Mouse (Mus musculus) frontal cortex, postnatal 10 days (tissue): ENCODE data around the gene Ypel5.

ENCODE experiments used
- DNase-seq, 2 experiments: peaks; one replicate each; pipeline ENCODE4 v3.0.0; 2022; ENCODE audit warnings: low spot score in 2 of 2, mixed read lengths in 1 of 2

Ypel5 gene

DNA sequence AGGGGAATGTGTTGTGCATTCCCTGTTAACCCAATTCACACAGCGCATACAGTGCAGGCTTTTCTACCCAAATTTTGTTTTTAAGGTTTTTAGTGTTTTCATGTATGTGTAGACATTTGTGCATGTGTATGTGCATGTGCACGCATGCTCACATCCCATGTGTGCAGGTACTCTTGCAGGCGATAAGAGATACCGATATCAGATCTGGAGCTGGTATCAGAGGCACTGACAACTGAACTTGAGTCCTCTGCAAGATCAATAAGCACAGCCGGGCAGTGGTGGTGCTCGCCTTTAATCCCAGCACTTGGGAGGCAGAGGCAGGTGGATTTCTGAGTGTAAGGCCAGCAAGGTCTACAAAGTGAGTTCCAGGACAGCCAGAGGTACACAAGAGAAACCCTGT, 8.1 kb downstream of the Ypel5 start:
- DNase-seq, result no peak

DNA sequence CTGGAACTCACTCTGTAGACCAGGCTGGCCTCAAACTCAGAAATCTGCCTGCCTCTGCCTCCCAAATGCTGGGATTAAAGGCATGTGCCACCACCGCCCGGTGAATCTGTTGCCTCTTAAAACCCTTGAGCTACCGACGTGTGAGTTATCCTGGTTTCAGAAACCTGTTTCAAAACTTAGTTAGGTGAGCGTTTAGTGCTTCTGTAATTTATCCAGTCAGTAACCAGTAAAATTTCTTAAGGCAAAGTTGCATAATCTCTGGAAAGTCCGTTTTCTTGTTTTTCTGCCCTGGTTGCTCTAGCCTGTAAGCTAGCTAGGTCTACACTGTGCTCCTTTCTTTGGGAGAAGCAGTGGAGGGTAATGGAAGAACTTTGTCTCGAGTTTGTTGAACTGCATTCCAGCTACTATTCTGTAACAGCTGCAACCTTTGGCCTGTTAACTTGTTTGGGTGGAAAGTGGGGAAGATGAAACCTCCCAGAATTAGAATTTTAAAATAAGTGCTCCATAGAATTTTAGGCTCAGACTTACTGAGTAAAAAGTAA, 8.8 kb downstream of the Ypel5 start:
- no peak for DNase-seq

DNA sequence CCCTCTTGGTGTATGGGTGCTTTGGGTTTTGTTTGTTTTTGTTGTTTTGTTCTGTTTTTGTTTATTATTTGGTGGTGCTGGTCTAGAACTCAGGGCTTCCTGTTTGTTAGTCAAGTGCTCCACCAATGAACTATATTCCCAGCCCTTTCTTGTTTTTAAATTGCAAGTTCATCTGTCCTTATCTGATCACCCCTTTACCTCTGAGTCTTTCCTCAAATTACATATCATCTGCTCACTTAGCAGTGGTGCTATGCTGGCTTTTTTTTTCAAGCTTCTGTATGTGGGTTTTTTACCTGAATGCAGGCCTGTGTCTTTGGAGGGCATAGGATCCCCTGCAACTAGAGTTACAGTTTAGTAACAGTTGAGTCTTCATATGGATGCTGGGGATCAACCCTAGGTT, 9.3 kb downstream of the Ypel5 start:
- no peak for DNase-seq

GRCm38 (mm10) chr17:72855298-72855697, 19.0 kb downstream of the Ypel5 start:
- DNase-seq, result no peak

- DNase-seq, result peak; percentile 18 to 56
Measured at GRCm38 (mm10) chr17:72857677-72858633, 21.7 kb downstream of the Ypel5 start.

GRCm38 (mm10) chr17:72863226-72863625, 27.0 kb downstream of the Ypel5 start:
- no peak for DNase-seq

- DNase-seq, result no peak
Measured at GRCm38 (mm10) chr17:72866624-72867245, 30.5 kb downstream of the Ypel5 start.

- no peak for DNase-seq
Measured at GRCm38 (mm10) chr17:72868181-72868580, 31.9 kb downstream of the Ypel5 start.

DNA sequence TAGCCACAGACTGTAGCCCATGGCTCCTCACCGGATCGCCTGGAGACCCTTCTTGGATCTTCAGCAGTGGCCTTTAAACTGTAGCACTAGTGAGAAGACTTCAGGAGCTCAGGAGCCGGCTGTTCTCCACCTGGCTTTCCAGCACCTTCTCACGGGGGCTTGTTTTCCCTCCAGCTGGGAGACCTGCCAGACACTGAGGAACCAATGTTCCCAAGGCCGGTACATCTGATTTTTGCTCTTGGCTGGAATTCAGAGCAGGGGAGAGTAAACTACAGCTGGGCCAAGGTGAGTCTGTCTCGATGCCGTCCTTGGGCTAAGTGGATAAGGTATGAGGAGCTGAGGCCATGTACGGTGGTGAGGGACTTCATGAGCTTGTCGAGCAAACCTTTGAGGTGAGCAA, 42.7 kb downstream of the Ypel5 start:
- no peak for DNase-seq

GRCm38 (mm10) chr17:72880156-72880555, 43.9 kb downstream of the Ypel5 start:
- no peak for DNase-seq

DNA sequence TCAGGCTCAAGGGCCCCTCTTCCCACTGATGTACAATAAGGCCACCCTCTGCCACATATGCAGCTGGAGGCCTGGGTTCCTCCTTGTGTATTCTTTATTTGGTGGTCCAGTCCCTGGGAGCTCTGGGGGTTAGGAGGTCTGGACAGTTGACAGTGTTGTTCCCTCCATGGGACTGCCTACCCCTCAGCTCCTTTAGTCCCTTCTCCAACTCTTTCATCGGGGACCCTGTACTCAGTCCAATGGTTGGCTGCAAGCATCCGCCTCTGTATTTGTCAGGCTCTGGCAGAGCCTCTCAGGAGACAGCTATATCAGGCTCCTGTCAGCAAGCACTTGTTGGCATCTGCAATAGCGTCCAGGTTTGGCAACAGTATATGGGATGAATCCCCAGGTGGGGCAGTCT, 44.8 kb downstream of the Ypel5 start:
- no peak for DNase-seq

GRCm38 (mm10) chr17:72881804-72882203, 45.6 kb downstream of the Ypel5 start:
- no peak for DNase-seq

DNA sequence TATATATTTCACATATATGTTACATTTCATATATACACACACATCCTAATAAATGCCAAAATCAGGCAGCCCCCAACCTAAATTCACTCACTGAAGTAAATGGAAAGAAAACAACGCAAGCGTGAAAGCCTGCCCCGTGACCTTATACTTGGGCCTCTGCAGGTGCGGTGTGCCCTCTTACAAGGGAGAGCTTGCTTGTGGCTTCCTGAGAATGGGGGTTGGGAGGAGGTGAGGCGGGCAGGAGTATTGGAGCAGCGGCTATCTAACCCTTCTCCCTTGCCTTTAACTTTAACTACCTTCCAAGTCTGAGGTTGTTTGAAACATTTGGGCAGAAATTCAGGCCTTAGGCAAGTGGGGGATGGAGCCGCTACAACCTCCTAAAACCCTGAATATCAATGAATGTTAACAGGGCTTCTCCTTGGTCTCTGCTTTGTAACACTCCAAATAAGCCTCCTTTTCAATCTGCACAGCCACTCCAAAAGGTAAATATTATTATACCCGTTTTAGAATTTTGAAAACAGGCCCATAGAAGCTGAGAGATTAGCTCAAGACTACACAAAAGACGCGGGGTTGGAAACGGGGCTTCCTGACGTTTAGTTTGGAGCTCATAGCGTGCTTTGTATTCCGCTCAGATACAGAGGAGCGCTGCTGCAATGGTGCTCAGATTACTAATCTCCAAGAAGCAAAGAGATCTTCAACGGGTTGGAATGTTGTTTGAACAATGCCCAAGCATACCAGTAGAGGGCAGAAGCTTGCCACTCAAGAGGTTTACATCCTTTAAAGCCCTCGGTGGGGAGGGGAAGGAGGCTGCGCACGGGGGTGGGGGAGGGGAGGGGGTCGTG, 53.5 kb downstream of the Ypel5 start:
- DNase-seq, result peak; percentile 68 to 74

GRCm38 (mm10) chr17:72890398-72890898, 54.2 kb downstream of the Ypel5 start:
- no peak for DNase-seq

DNA sequence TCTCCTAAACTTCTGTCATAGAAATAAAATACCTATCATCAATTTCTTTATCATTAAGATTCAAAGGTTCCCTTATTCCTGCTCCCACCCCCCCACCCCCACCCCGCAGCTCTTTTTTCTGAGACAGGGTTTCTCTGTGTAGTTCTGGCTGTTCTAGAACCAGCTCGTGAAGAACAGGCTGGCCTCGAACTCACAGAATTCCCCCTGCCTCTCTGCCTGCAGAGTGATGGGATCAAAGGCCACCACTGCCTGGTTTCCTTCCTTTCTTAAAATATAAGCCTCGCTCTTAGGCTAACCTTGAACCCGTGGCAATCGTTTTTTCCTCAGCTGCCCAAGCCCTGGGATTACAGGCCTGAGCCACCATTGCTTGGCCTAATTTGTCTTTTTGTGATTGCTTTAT, 55.3 kb downstream of the Ypel5 start:
- no peak for DNase-seq

DNA sequence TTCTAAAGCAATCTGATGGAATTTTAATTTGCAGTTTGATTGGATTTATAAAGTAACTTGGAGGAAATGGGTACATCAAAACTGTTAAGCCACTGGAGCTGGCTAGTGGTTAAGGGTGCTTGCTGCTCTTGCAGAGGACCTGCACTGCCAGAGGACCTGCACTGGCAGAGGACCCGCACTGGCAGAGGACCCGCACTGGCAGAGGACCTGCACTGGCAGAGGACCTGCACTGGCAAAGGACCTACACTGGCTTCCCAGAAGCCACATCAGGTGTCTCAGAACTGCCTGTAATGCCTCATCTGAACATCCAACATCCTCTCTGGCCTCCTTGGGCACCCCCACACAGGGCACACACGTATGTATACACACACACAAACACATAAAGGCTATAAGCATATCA, 59.3 kb downstream of the Ypel5 start:
- no peak for DNase-seq

GRCm38 (mm10) chr17:72897076-72897475, 60.8 kb downstream of the Ypel5 start:
- DNase-seq, result no peak

DNA sequence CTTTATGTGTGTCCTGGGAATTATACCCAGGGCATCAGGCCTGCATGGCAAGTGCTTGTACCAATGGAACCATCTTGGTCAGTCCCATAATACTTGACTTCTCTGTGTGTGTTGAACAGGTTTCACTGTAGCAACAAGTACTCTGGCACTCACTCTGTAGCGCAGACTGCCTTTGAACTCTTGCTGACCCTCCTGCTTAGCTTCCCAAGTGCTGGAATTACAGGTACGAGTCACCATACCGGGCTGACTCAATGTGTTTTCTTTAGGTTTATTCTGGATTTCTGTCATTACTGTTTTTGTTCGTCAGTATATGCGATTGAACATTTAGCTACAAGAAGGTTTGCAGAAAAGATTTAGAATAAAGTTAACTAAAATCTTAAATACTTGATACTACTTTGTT, 61.7 kb downstream of the Ypel5 start:
- DNase-seq, result no peak

DNA sequence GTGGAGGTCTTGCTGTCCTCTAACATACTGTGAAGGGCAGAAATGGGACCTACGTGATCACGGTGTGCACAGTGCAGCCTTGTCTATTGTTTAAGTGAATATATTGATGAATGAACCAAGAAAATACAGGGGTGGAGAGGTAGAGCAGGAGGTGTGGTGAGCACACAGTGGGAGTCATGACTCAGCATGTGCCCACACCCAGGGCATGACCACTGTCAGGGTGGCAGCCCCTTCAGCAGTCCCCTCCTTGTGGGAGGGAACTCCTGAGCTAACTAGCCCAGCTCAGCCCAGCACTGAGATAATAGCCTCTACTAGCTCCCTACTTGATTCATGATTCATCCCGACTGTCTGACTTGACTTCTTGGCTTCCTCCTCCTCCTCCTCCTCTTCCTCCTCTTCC, 62.5 kb downstream of the Ypel5 start:
- no peak for DNase-seq
